Mouse (Mus musculus) neural tube, embryonic 11.5 days (tissue): ENCODE data around the gene Hmgcs2. TPM values are rescaled to one million over a fixed set of nuclear protein-coding genes. Genes with fewer than 3 reads are reported as not detected.
"Not testable (repeated sequence)": the region's sequence is repeated elsewhere in the genome, so short reads cannot be mapped to it uniquely, and the experiment has no call there.

Source experiments
- ATAC-seq: fragments of 200-750 bp; cut with Nextera tagmentation; 2 replicates; pipeline ENCODE4 v1.8.0; 2017; ENCODE audit warnings: moderate number of reproducible peaks, mild to moderate bottlenecking, moderate TSS enrichment, moderate library complexity; ENCODE audit not compliant: insufficient read depth, low FRiP score, low TSS enrichment
- DNase-seq: peaks from one replicate; pipeline ENCODE4 v3.0.0-alpha.2; 2015; ENCODE audit warnings: low spot score
- H3K27ac ChIP-seq: fragments of 300-500 bp; sonication (generic); 2 replicates; pipeline ENCODE4 v1.5.1; 2014; ENCODE audit warnings: low read depth, mild to moderate bottlenecking, low read length
- H3K27me3 ChIP-seq: fragments of 300-500 bp; sonication (generic); 2 replicates; pipeline ENCODE4 v1.6.1; 2014; ENCODE audit warnings: mild to moderate bottlenecking, low read length, mixed read lengths; ENCODE audit not compliant: control insufficient read depth, insufficient read depth
- H3K36me3 ChIP-seq: fragments of 300-500 bp; sonication (generic); 2 replicates; pipeline ENCODE4 v1.6.1; 2014; ENCODE audit warnings: mild to moderate bottlenecking, low read length, moderate library complexity, mixed read lengths; ENCODE audit not compliant: control insufficient read depth, insufficient read depth
- H3K4me1 ChIP-seq: fragments of 300-500 bp; sonication (generic); 2 replicates; pipeline ENCODE4 v1.6.1; 2014; ENCODE audit warnings: low read length, mixed read lengths; ENCODE audit not compliant: control insufficient read depth, insufficient read depth
- H3K4me2 ChIP-seq: fragments of 300-500 bp; sonication (generic); 2 replicates; pipeline ENCODE4 v1.6.1; 2014; ENCODE audit warnings: low read depth, mild to moderate bottlenecking, moderate library complexity
- H3K4me3 ChIP-seq: fragments of 300-500 bp; sonication (generic); 2 replicates; pipeline ENCODE4 v1.5.1; 2014; ENCODE audit warnings: low read depth, low read length
- H3K9ac ChIP-seq: fragments of 300-500 bp; sonication (generic); 2 replicates; pipeline ENCODE4 v1.6.1; 2014; ENCODE audit warnings: mild to moderate bottlenecking, low read length
- H3K9me3 ChIP-seq: fragments of 300-500 bp; sonication (generic); 2 replicates; pipeline ENCODE4 v1.6.1; 2016; ENCODE audit warnings: low read length; ENCODE audit not compliant: control insufficient read depth
- WGBS: fragments of 180-500 bp; shearing (Covaris S2); extraction: QIAGEN DNeasy Blood & Tissue Kit; methylation state at CpG from one replicate; pipeline ENCODE4 v1.1.7; 2014; 5-methylcytosine and 5-hydroxymethylcytosine counted together
- polyA plus RNA-seq: library from polyadenylated mRNA; unstranded; fragments of >200 nt; fragmentation: Nextera tagmentation; extraction: Ambion mirVana; gene quantifications from 2 replicates; pipeline ENCODE4 v1.2.1, GENCODE M21; 2014

Gene Hmgcs2
- polyA plus RNA-seq, 1 experiment from 2014 or later, result 0.34 TPM

DNA sequence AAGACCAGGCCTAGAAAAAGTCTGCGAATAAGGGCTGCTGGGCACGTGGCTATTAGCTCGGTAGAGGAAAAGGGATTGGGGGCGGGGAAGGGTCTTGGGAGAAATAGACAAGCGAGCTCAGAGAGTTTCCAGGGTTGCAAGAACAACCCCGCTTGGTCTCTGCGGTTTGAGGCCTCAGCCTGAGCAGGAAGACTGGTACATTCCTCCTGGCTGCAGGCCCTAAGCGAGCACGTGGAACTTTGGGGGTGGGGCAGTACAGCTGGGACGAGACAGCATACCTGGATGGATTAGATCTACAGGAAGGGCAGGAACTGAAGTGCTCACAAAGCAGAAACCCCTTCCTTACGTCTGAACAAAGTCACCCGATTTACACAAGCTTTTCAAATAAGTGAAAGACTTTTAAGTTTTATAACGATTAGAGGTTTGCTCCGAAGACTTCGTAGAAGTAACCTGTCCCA lies 58.4 kb downstream of the Hmgcs2 start:
- peak; percentile 21; the same call in 1 of the 2 replicates for ATAC-seq
- 5% methylated on average over 15 of the region's 15 CpGs for WGBS

DNA sequence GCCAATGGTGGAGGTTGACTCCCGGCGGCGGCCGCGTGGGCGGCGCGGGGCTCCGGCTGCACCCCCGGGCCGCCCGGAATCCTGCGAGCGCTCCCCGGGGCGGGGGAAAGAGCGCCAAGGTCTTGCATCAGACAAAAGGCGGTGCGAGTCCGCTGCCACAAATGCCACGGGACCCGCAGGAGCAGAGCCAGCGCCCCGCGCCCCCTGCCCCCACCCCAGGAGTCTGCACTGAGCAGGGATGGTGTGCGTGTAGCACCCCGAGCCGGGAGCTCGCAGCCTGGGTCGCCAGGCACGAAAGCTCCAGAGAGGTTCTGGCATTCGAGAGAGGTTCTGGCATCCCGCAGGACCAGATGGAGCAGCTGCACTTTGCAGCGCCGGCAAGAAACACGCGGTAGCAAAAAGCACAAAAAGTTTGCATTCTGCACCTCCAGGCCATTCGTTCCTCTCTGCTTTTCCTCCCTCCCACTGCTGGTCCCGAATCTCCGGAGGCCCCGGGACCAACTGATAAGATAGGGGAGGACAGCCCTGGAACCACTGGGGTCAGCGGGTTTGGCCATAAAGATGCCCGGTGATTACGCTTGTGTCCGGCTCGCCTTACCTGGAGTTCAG lies 59.0 kb downstream of the Hmgcs2 start:
- peaks cover 24% of the 10 kb centered on the region for H3K4me1 ChIP-seq
- DNase-seq, result peak; percentile 53
- peak overlapping the region; percentile 29; the same call in 1 of the 2 replicates for H3K27ac ChIP-seq
- peak; percentile 66 for ATAC-seq
- WGBS, result under 1% methylated on average over 46 of the region's 46 CpGs
- H3K4me3 ChIP-seq, result peak overlapping the region; percentile 76
- no peaks in the 10 kb centered on the region for H3K9me3 ChIP-seq
- peak overlapping the region; percentile 92 for H3K4me2 ChIP-seq
- no peaks in the 10 kb centered on the region for H3K36me3 ChIP-seq
- no peaks in the 10 kb centered on the region for H3K27me3 ChIP-seq
- peak overlapping the region; percentile 82 for H3K9ac ChIP-seq

More for the DNA sequence above, 58.4 kb downstream of the Hmgcs2 start:
- Histone ChIP-seq H3K4me1 (peaks cover 24% of the 10 kb centered on the region), H3K27me3 (no peaks in the 10 kb centered on the region), H3K4me3 (peak overlapping the region; percentile 76), H3K9me3 (no peaks in the 10 kb centered on the region), H3K27ac (no peak overlapping the region), H3K4me2 (peak overlapping the region; percentile 92), H3K9ac (peak overlapping the region; percentile 82), H3K36me3 (no peaks in the 10 kb centered on the region)
- DNase-seq, result peak; percentile 60

DNA sequence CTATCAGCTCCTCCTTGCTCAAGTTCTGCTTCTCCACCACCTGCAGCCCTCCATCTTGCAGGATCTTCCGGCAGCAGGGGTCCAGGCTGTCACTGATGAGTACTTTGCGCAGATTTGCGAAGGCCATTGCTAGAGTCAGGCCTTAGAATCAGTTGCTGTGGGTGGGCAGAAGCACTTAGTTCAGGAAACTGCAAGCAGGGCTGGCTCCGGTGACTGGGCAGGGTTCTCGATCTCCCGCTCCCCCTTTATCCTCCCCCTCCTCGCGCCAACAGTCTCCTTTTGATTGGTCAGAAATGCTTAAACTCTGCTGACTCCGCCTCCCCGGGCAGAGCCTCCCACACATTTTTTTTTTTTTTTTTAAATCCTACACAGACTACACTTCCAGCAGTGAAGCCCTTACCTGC lies 59.5 kb downstream of the Hmgcs2 start, which contains the start of gene Phgdh:
TSS of gene Phgdh (minus strand) at position 285 of the 404 bp plus-strand sequence.
- H3K36me3 ChIP-seq, H3K9me3 ChIP-seq, H3K27me3 ChIP-seq: not testable (repeated sequence)
- DNase-seq (peak; percentile 84), ATAC-seq (peak; percentile 82)
- H3K27ac ChIP-seq, result peak within 1 kb of the TSS; percentile 29; the same call in 1 of the 2 replicates
- H3K4me2 ChIP-seq, result peak within 1 kb of the TSS; percentile 92
- peak within 1 kb of the TSS; percentile 82 for H3K9ac ChIP-seq
- WGBS, result 0% methylated on average over 10 of the region's 10 CpGs
- peaks cover 24% of the 10 kb centered on the region for H3K4me1 ChIP-seq
- H3K4me3 ChIP-seq, result peak within 1 kb of the TSS; percentile 76

DNA sequence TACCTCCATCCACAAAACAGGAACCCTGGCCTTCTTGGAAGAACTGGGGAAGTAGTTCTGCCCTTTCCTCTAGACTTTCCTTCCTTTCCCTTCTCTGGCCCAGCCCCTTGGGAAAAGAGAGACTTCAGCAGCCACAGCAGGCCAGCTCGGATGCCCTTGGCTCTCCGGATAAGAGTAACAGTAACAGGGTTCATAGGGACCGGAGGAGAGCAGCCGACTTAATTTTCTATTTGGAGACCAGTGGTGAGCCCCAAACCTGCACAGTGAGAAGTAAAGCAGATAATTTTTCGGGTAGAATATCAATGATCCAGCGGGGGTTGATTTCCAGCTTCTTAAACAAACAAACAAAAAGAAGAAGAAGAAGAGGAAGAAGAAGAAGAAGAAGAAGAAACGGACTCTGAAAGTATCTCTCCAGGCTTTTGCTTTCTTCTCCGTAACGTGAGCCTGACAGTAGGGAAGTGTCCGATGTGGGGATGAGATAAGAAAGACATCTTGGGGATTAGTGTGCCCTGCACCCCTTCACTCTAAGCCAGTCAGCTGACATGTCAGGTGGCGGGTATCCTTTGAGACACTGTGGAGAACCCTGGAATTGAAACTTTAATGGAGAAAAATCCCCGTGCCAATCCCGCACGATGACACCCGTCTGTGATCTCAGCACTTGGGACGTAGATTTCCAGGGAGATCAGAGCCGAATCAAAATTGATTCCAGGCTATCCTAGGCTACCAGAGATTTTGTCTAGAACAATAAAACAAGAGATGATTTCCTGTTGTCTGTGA lies 60.8 kb downstream of the Hmgcs2 start:
- ATAC-seq, result no peak
- 90% methylated on average over 17 of the region's 17 CpGs for WGBS
- H3K4me3 ChIP-seq, result no peak overlapping the region
- peaks cover 19% of the 10 kb centered on the region for H3K4me1 ChIP-seq
- H3K27ac ChIP-seq, result no peak overlapping the region
- no peak overlapping the region for H3K9ac ChIP-seq
- H3K4me2 ChIP-seq, result no peak overlapping the region
- no peaks in the 10 kb centered on the region for H3K9me3 ChIP-seq
- no peak for DNase-seq
- no peaks in the 10 kb centered on the region for H3K36me3 ChIP-seq
- no peaks in the 10 kb centered on the region for H3K27me3 ChIP-seq

DNA sequence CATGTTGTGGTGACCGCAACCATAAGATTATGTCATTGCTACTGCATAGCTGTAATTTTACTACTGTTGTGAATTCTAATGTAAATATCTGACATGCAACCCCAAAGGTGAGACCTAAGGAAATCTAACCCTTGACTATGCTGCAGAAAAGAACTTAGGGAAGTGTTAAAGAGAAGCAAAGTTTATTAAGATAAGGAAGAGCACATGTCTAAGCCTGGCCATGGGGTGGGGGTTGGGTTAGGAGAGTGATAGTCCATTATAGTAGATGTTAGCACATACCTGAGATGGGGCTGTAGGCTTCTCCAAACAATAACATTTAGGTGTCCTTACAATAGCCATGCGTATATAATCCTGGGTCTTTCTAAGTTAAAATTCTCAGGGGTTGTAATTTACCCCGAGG lies 63.0 kb downstream of the Hmgcs2 start:
- Histone ChIP-seq H3K9me3 (no peaks in the 10 kb centered on the region), H3K27me3 (no peaks in the 10 kb centered on the region), H3K4me1 (0 out of 2 replicates have a peak, but pooled peaks cover under 1% of the 10 kb centered on the region), H3K27ac (no peak overlapping the region), H3K9ac (no peak overlapping the region), H3K4me3 (no peak overlapping the region), H3K36me3 (no peaks in the 10 kb centered on the region), H3K4me2 (no peak overlapping the region)
- 93% methylated on average over 3 of the region's 3 CpGs for WGBS
- DNase-seq (no peak), ATAC-seq (no peak)

DNA sequence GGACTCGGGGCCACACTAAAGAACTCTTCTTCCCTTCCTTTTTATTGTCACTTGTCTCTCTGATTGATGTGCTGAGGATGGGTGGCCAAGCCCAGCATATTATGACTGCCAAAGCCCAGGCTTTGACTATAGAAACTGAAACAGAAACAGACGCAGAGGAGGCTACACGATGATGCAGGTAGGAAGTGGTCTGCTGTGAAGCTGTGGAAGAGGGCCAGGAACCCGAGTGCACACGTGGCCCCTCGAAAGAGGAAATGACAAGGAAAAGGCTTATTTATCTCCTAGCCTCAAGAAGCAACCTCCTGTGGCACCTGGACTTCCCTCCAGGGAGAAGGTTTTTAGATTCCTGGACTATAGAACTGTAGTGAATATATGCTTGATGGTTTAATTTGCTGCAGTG lies 67.9 kb downstream of the Hmgcs2 start:
- Histone ChIP-seq H3K27ac (no peak overlapping the region), H3K4me2 (no peak overlapping the region), H3K27me3 (no peaks in the 10 kb centered on the region), H3K9me3 (no peaks in the 10 kb centered on the region), H3K4me1 (no peaks in the 10 kb centered on the region), H3K4me3 (no peak overlapping the region), H3K9ac (no peak overlapping the region), H3K36me3 (no peaks in the 10 kb centered on the region)
- ATAC-seq (no peak), DNase-seq (no peak)
- WGBS, result 78% methylated on average over 6 of the region's 6 CpGs

DNA sequence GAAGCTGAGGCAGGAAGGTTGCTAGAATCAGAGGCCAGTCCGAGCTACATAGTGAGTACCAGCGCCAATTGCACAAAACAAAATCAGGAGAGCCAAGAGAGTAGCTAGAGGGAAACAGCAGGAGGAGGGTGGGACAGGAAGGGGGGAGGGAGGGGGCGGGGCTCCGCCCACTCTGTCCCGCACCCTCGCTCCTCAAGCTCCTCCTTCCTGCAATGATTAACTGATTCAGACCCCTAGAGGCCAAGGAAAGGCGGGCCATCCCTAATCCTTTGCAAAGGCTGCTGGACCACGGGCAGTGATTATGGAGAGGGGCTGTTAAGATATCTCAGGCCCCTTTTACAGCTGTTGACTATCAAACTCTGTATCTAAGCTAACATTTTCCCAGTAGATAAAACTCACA lies 68.5 kb downstream of the Hmgcs2 start:
- ATAC-seq, result 0 out of 2 replicates have a peak, but pooled peaks have one; percentile 31
- DNase-seq, result no peak
- no peaks in the 10 kb centered on the region for H3K4me1 ChIP-seq

DNA sequence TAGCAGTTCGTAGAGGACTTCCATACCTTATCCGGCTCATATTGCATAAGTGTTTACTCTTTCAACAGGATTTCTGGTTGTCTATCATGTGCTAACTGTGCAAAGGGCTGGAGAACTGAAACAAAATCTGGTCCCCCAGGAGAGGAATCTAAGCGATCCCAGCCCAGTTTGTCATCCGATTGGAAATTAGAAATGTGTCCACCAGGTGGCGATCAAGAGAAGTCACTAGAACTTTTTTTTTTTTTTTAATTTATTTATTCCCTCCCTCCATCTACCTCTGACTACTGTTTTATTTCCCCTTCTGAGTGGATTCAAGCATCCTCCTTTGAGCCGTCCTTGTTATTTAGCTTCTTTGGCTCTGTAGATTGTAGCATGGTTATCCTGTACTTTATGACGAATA lies 73.7 kb downstream of the Hmgcs2 start:
- 31% methylated on average over 7 of the region's 7 CpGs for WGBS
- no peaks in the 10 kb centered on the region for H3K27me3 ChIP-seq
- H3K9ac ChIP-seq, result no peak overlapping the region
- H3K36me3 ChIP-seq, result no peaks in the 10 kb centered on the region
- H3K4me2 ChIP-seq, result no peak overlapping the region
- no peak overlapping the region for H3K27ac ChIP-seq
- ATAC-seq, result no peak
- H3K4me1 ChIP-seq, result no peaks in the 10 kb centered on the region; the same call in 1 of the 2 replicates
- peak; percentile 60 for DNase-seq
- H3K9me3 ChIP-seq, result no peaks in the 10 kb centered on the region
- no peak overlapping the region for H3K4me3 ChIP-seq

More for the DNA sequence above, 68.5 kb downstream of the Hmgcs2 start:
- WGBS, result 30% methylated on average over 7 of the region's 8 CpGs
- Histone ChIP-seq H3K9me3 (no peaks in the 10 kb centered on the region), H3K4me3 (no peak overlapping the region), H3K9ac (no peak overlapping the region), H3K4me2 (no peak overlapping the region), H3K27ac (no peak overlapping the region), H3K36me3 (no peaks in the 10 kb centered on the region), H3K27me3 (no peaks in the 10 kb centered on the region)
